Mouse (Mus musculus) layer of hippocampus, postnatal 10 days (tissue): Measurements from ENCODE around the gene Gm17409. TPM values are rescaled to one million over a fixed set of nuclear protein-coding genes. Genes with fewer than 3 reads are reported as not detected.

ENCODE experiments used
- total RNA-seq, 2 experiments: library from RNA; stranded (reverse); gene quantifications; 2 replicates each; pipeline ENCODE4 v1.2.3; 2021

The Gm17409 gene
- total RNA-seq, 2 experiments from 2014 or later, result not detected

Other genes starting within 250 kb of the Gm17409 start
- 1 to 10 TPM; 4.5 to 5.4 TPM for gene Acvr1c, start 112.2 kb upstream of the Gm17409 start, total RNA-seq
- gene Acvr1, start 97.0 kb downstream of the Gm17409 start, total RNA-seq, result 10 to 100 TPM; 50.1 to 52.9 TPM
- 10 to 100 TPM; 15.0 to 18.2 TPM for gene Upp2, start 97.2 kb downstream of the Gm17409 start, total RNA-seq